Mouse (Mus musculus) neural tube, embryonic 11.5 days (tissue): ENCODE data around the gene Homer2. TPM values are rescaled to one million over a fixed set of nuclear protein-coding genes. Genes with fewer than 3 reads are reported as not detected.
A peak's percentile ranks its signal among the peaks of the same experiment; 100 is the strongest.

ENCODE experiments used
- ATAC-seq: fragments of 200-750 bp; cut with Nextera tagmentation; 2 replicates; pipeline ENCODE4 v1.8.0; 2017; ENCODE audit warnings: moderate number of reproducible peaks, mild to moderate bottlenecking, moderate TSS enrichment, moderate library complexity; ENCODE audit not compliant: insufficient read depth, low FRiP score, low TSS enrichment
- DNase-seq: peaks from one replicate; pipeline ENCODE4 v3.0.0-alpha.2; 2015; ENCODE audit warnings: low spot score
- H3K27ac ChIP-seq: fragments of 300-500 bp; sonication (generic); 2 replicates; pipeline ENCODE4 v1.5.1; 2014; ENCODE audit warnings: low read depth, mild to moderate bottlenecking, low read length
- H3K27me3 ChIP-seq: fragments of 300-500 bp; sonication (generic); 2 replicates; pipeline ENCODE4 v1.6.1; 2014; ENCODE audit warnings: mild to moderate bottlenecking, low read length, mixed read lengths; ENCODE audit not compliant: control insufficient read depth, insufficient read depth
- H3K36me3 ChIP-seq: fragments of 300-500 bp; sonication (generic); 2 replicates; pipeline ENCODE4 v1.6.1; 2014; ENCODE audit warnings: mild to moderate bottlenecking, low read length, moderate library complexity, mixed read lengths; ENCODE audit not compliant: control insufficient read depth, insufficient read depth
- H3K4me1 ChIP-seq: fragments of 300-500 bp; sonication (generic); 2 replicates; pipeline ENCODE4 v1.6.1; 2014; ENCODE audit warnings: low read length, mixed read lengths; ENCODE audit not compliant: control insufficient read depth, insufficient read depth
- H3K4me2 ChIP-seq: fragments of 300-500 bp; sonication (generic); 2 replicates; pipeline ENCODE4 v1.6.1; 2014; ENCODE audit warnings: low read depth, mild to moderate bottlenecking, moderate library complexity
- H3K4me3 ChIP-seq: fragments of 300-500 bp; sonication (generic); 2 replicates; pipeline ENCODE4 v1.5.1; 2014; ENCODE audit warnings: low read depth, low read length
- H3K9ac ChIP-seq: fragments of 300-500 bp; sonication (generic); 2 replicates; pipeline ENCODE4 v1.6.1; 2014; ENCODE audit warnings: mild to moderate bottlenecking, low read length
- H3K9me3 ChIP-seq: fragments of 300-500 bp; sonication (generic); 2 replicates; pipeline ENCODE4 v1.6.1; 2016; ENCODE audit warnings: low read length; ENCODE audit not compliant: control insufficient read depth
- WGBS: fragments of 180-500 bp; shearing (Covaris S2); extraction: QIAGEN DNeasy Blood & Tissue Kit; methylation state at CpG from one replicate; pipeline ENCODE4 v1.1.7; 2014; 5-methylcytosine and 5-hydroxymethylcytosine counted together
- polyA plus RNA-seq: library from polyadenylated mRNA; unstranded; fragments of >200 nt; fragmentation: Nextera tagmentation; extraction: Ambion mirVana; gene quantifications from 2 replicates; pipeline ENCODE4 v1.2.1, GENCODE M21; 2014

Gene Homer2
- polyA plus RNA-seq, 1 experiment from 2014 or later, result 18.4 TPM

DNA sequence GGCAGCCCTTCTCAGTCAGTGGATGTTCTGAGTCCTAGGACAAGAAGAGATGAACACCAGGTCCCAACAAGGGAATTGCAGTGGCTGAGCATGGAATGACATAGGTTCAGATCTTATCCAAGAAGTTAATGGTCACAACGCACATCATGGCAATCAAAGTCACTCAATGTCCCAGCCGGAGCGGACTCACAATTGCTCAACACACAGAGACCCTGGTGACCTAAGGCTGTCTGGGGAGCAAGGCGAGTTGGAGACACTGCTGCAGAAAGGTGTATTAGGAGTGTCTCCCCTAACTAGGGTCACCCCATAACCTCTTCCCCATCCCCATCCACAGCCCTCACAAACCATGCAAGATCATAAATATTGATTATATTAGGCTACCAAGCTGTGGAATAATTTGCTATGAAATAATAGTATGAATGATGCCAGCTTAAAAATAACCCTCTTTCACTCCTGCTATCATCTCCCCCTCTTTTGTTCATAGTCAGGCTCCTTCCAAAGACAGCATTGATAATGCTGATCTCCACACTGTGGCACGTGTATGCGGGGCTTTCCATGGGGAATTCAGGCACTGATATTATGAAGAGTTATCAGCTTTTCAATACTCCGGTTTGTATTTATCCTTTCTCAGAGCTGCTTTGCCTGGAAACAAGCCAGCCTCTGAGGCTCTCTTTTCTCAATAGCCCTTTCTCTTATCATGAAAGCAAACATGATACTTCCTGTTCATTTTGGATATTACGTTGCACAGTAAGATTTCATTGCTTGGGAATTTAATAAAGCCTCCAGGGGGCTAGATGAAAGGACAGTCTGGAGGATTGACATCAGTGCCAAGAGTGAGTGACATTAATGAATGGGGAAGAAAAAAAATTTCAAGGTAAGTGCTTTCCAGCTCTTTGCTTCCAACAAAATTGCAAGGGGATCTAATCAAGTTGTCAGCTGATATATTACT, 147.0 kb downstream of the Homer2 start:
- Histone ChIP-seq H3K4me1 (no peaks in the 10 kb centered on the region), H3K36me3 (no peaks in the 10 kb centered on the region), H3K4me2 (no peak overlapping the region), H3K9me3 (no peaks in the 10 kb centered on the region), H3K4me3 (no peak overlapping the region), H3K9ac (no peak overlapping the region), H3K27me3 (no peaks in the 10 kb centered on the region), H3K27ac (no peak overlapping the region)
- ATAC-seq (no peak), DNase-seq (no peak)
- 81% methylated on average over 8 of the region's 8 CpGs for WGBS

DNA sequence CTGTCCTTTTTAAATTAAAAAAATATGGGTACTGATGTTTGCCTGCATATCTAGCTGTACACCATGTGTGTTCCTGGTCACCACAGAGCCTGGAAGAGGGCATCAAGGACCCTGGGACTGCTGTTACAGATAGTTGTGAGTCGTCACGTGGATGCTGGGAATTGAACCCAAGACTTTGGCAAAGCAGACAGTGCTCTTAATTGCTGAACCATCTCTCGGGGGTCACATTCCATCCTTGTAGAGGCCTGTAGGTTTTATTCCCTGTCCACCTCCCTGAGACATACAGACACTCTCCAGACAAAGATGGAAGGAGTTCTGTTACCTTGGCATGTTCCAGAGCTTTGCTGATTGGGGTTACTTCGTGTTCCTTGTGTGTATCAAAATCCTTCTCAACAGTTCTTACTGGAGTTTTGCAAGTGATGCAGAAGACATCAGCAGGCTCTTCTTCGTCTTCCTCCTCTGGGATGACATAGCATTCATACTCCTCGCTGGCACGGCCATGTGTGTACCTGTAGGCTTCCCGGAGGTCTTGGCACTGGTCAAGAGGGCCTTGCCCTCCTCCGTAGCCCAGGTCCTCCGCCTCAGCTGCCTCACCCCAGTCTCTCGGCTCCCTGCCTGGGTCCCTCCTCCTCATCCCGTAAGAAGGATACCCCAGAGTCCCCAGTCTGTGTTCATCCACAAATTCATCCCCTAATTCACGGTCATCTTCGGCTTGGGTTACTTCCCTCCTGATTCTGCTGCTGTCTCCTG, 147.9 kb downstream of the Homer2 start:
- no peak overlapping the region for H3K4me2 ChIP-seq
- WGBS, result 87% methylated on average over 14 of the region's 14 CpGs
- H3K9me3 ChIP-seq, result no peaks in the 10 kb centered on the region
- no peak overlapping the region for H3K27ac ChIP-seq
- no peaks in the 10 kb centered on the region for H3K27me3 ChIP-seq
- H3K9ac ChIP-seq, result no peak overlapping the region
- H3K36me3 ChIP-seq, result no peaks in the 10 kb centered on the region
- no peaks in the 10 kb centered on the region for H3K4me1 ChIP-seq
- no peak for ATAC-seq
- DNase-seq, result no peak
- no peak overlapping the region for H3K4me3 ChIP-seq

DNA sequence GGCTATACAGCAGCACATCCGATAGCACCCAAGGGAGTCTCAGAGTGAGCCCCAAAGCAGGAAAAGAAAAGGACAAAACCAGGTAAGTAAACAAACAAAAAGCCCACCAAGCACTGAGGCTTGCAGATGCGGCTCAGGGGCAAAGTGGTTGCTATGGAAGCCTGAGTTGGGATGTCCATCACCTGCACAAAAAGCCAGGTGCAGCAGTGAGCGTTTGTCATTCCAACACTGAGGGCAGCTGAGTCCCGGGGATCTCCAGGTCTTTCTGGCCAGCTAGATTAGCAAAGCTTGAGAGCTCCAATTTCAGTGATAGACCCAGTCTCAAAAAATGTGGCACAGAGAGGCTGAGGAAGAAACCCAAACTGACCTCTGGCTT, 149.4 kb downstream of the Homer2 start:
- H3K4me1 ChIP-seq, result no peaks in the 10 kb centered on the region
- H3K4me3 ChIP-seq, result no peak overlapping the region
- no peak overlapping the region for H3K9ac ChIP-seq
- DNase-seq (no peak), ATAC-seq (no peak)
- H3K27me3 ChIP-seq, result no peaks in the 10 kb centered on the region
- 71% methylated on average over 4 of the region's 4 CpGs for WGBS
- H3K9me3 ChIP-seq, result no peaks in the 10 kb centered on the region
- no peak overlapping the region for H3K27ac ChIP-seq
- H3K4me2 ChIP-seq, result no peak overlapping the region
- no peaks in the 10 kb centered on the region for H3K36me3 ChIP-seq

DNA sequence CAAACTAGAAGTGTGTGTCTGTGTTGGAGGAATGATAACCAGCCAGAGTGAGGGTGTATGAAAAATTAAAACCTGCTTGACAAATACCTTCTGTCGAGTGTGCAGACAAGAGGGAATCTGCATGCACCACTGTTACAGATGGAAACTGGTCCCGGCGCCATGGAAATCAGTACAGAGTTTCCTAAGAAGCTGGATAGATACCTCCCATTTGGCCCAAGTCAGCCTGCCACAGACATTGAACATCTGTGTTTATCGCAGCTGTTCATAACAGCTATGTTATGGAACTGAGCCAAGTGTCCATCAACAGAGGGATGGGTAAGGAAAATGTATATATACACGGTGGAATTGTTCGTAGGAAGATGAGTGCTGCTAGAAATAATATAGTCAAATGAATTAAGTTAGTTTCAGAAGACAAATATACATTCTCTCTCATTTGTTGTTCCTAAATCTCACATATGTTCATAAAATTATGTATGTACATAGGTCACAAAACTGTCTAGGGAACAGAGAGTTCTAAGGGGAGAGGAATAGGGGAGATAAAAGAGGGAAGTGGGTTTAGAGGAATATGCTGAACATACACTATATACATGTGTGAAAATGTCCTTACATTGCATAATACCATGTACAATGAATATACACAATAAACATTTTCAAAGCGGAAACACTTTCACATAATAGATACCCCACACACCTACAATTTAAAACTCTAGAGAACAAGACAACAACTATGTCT, 149.9 kb downstream of the Homer2 start:
- Histone ChIP-seq H3K4me2 (no peak overlapping the region), H3K4me3 (no peak overlapping the region), H3K9me3 (no peaks in the 10 kb centered on the region), H3K4me1 (no peaks in the 10 kb centered on the region), H3K36me3 (no peaks in the 10 kb centered on the region), H3K9ac (no peak overlapping the region), H3K27ac (no peak overlapping the region), H3K27me3 (no peaks in the 10 kb centered on the region)
- DNase-seq (no peak), ATAC-seq (no peak)
- 87% methylated on average over 7 of the region's 7 CpGs for WGBS

DNA sequence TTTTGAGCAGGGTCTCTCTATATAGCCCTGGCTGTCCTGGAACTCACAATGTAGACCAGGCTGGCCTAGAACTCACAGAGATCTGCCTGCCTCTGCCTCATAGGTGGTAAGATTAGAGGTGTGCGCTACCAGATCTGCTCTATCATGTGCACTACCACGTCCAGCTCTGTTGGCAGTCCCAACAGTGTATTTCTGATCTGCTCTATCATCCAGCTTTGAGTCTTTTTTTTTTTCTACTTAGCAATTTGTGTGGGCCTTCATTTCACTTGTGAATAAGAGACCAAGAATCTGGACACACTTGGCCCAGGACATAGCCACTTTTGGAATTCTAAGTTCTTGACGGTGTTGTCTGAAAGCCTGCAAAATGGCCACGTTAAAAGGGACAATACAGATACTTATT, 150.5 kb downstream of the Homer2 start:
- Histone ChIP-seq H3K9me3 (no peaks in the 10 kb centered on the region), H3K36me3 (no peaks in the 10 kb centered on the region), H3K27me3 (no peaks in the 10 kb centered on the region), H3K4me2 (no peak overlapping the region), H3K4me1 (no peaks in the 10 kb centered on the region), H3K4me3 (no peak overlapping the region), H3K27ac (no peak overlapping the region), H3K9ac (no peak overlapping the region)
- ATAC-seq (no peak), DNase-seq (no peak)
- 85% methylated on average over 4 of the region's 4 CpGs for WGBS

DNA sequence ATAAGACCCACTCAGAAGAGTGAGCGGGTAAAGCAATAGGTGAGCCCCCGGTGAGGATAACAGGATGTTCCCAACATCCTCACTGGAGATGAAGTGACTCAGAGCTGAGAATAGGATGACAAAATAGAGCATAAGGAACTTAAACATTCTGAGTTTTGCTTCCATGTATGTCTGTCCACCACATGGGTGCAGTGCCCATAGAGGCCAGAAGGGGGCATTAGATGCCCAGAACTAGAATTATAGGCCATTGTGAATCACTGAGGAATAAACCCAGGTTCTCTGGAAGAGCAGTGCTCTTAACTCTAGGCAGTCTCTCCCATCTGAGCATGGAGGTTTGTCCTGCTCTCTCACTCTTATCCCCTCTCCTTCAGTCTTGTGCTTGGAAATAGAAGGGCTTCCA, 153.0 kb downstream of the Homer2 start:
- ATAC-seq, result no peak
- Histone ChIP-seq H3K36me3 (no peaks in the 10 kb centered on the region), H3K9ac (no peak overlapping the region), H3K4me1 (no peaks in the 10 kb centered on the region), H3K9me3 (no peaks in the 10 kb centered on the region), H3K4me2 (no peak overlapping the region), H3K27ac (no peak overlapping the region), H3K4me3 (no peak overlapping the region), H3K27me3 (no peaks in the 10 kb centered on the region)
- DNase-seq, result peak; percentile 54
- 76% methylated on average over 2 of the region's 2 CpGs for WGBS

DNA sequence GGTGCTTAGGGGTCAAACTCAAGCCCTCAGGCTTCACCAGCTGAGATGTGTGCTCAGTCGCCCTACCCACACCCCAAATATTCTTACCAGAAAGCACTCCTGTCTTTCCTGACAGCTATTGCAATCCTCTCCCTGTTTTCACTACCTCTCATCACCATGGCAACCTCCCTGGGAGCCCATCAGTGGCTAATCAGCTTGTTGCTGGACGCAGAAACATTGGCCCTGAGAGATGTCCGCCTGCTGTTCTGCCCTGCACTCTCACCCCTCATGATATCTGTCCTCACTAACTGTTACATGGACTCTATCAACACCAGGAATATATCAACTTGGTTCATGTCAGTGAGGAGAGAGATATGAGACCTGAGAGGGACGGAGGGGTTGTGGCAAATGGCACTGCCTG, 153.7 kb downstream of the Homer2 start:
- Histone ChIP-seq H3K9me3 (no peaks in the 10 kb centered on the region), H3K4me1 (no peaks in the 10 kb centered on the region), H3K9ac (no peak overlapping the region), H3K4me2 (no peak overlapping the region), H3K4me3 (no peak overlapping the region), H3K36me3 (no peaks in the 10 kb centered on the region), H3K27me3 (no peaks in the 10 kb centered on the region), H3K27ac (no peak overlapping the region)
- WGBS, result 65% methylated on average over 4 of the region's 4 CpGs
- ATAC-seq (no peak), DNase-seq (no peak)
